Mouse (Mus musculus) olfactory bulb, adult 2 months (tissue): ENCODE data around the gene Miga1. TPM values are rescaled to one million over a fixed set of nuclear protein-coding genes. Genes with fewer than 3 reads are reported as not detected.
A peak's percentile ranks its signal among the peaks of the same experiment; 100 is the strongest.

ENCODE experiments used
- H3K27ac ChIP-seq: fragments of 200-500 bp; 2 replicates; pipeline ENCODE4 v1.5.1; 2012; ENCODE audit warnings: low read depth, low read length; ENCODE audit not compliant: insufficient read depth
- H3K4me1 ChIP-seq: fragments of 200-500 bp; 2 replicates; pipeline ENCODE4 v1.6.1; 2012; ENCODE audit warnings: low read length; ENCODE audit not compliant: control insufficient read depth, insufficient read depth
- H3K4me3 ChIP-seq: fragments of 200-500 bp; 2 replicates; pipeline ENCODE4 v1.5.1; 2012; ENCODE audit warnings: mild to moderate bottlenecking, low read depth, low read length, moderate library complexity; ENCODE audit not compliant: insufficient read depth
- CTCF ChIP-seq: fragments of 200-500 bp; IDR thresholded peaks from 2 replicates; pipeline ENCODE4 v1.5.1; 2012; ENCODE audit warnings: low read depth, mild to moderate bottlenecking, low read length, moderate library complexity; ENCODE audit not compliant: insufficient read depth
- POLR2A ChIP-seq: fragments of 200-500 bp; IDR thresholded peaks from 2 replicates; pipeline ENCODE4 v1.6.1; 2012; ENCODE audit warnings: mild to moderate bottlenecking, low read depth, low read length, moderate library complexity; ENCODE audit not compliant: insufficient read depth
- WGBS: fragments of 180-500 bp; shearing (Covaris S2); methylation state at CpG from one replicate; pipeline ENCODE4 v1.1.7; 2018; 5-methylcytosine and 5-hydroxymethylcytosine counted together
- polyA plus RNA-seq: library from polyadenylated mRNA; stranded (reverse); fragments of >200 nt; gene quantifications from 2 replicates; pipeline ENCODE4 v1.2.4, GENCODE M21; 2012; ENCODE audit warnings: low replicate concordance; ENCODE audit not compliant: missing spikeins, insufficient read depth, insufficient read length

Gene Miga1
- polyA plus RNA-seq, 1 experiment, result not detected

DNA sequence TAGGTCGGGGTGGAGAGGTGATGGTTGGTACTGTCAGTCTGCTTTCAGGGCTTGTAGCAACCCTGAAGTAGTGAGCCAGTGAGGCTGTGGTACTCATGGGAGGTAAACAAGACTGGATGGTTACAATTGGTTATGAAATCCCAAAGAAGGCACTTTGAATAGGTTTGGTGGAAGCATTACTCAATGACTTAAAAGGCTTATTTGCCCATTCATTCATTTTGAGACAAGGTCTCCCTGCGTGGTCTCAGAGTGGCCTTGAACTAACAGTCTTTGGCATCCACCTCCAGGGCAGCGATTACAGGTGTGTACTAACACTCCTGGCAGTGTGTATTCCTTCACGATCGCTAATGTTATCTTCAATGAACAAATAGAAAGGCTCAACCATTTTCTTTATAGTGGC lies 10.8 kb upstream of the Miga1 start:
- Histone ChIP-seq H3K4me1 (peaks cover 12% of the 10 kb centered on the region), H3K27ac (no peak overlapping the region), H3K4me3 (no peak overlapping the region)
- TF ChIP-seq CTCF (no peak), POLR2A (no peak)
- WGBS, result 83% methylated on average over 5 of the region's 5 CpGs

DNA sequence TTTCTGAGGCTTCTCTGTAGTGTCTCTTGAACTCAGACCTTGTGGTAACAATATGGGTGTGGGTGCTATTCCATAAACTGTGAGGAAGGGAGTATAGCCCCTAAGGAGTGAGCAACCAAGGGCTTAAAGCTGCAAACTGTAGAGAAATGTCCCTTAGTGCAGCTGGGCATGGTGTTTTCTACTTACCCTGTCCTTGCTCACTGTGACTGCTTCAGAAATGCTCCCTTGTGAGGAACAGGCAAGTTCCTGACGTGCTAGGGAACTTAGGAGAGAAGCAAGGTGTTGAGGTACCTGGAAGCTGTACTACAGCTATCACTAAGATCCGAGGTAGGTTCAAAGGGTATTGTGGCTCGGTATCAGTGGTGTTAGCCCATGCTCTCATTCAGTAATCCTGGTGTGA lies 10.2 kb upstream of the Miga1 start:
- TF ChIP-seq CTCF, result no peak
- TF ChIP-seq POLR2A, result no peak
- 89% methylated on average over 3 of the region's 3 CpGs for WGBS

DNA sequence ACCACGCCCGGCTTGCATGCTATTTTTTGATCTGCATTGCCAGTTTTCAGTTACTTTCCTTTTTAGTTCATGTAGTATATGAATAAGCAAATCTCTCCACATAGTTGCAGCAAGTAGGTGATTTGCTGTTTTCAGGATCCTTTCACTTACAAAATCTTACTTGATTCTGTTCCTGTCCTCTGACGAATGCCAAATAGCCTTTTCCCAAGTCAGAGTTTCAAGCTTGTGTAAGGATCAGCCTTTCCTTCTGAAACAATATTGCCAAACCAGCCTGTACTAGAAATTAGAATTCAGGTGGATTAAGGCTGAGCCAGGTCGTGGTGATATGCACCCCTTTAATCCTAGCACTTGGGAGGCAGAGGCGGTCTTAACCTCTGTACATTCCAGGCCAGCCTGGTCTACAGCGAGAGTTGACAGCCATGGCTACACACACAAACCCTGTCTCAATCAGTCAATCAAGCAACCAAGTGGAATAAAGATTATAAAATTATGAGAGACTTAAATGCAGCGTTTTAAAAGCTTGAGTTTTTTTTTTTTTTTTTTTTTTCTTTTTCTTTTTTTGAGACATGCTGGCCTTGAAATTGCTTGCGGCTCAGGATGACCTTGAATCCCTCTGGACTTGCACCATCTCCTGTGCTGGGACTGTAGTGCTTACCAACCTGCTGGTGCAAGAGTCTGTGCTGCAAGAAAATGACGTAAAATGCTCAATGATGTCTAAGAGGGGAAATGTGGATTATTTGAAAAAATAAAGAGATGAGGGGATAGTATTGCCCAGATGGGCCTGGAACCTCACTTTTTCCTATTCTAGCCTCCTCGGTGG lies 8.0 kb upstream of the Miga1 start:
- H3K4me3 ChIP-seq, result no peak overlapping the region
- peaks cover 9% of the 10 kb centered on the region for H3K4me1 ChIP-seq
- no peak for TF ChIP-seq CTCF
- TF ChIP-seq POLR2A, result no peak
- H3K27ac ChIP-seq, result no peak overlapping the region
- 85% methylated on average over 10 of the region's 10 CpGs for WGBS

More for the DNA sequence above, 10.2 kb upstream of the Miga1 start:
- Histone ChIP-seq H3K27ac (no peak overlapping the region), H3K4me3 (no peak overlapping the region), H3K4me1 (peaks cover 12% of the 10 kb centered on the region)

DNA sequence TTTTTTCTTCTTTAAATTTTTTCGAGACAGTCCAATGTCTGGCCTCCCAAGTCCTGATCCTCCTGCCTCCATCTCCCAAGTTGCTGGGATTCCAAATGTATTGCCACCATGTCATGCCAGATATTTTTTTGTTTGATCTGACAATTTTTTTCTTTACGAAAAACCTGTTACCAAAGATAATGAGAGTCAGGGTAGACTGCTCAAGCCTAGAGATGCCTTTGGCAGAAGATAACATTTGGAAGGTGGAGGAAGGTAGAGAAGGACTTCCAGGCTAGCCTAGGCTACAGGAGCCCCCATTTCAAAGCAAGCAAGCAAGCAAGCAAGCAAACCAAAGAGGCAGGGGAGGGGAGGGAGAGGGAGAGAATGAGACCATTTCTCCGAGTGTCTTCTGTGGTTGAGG lies 7.0 kb upstream of the Miga1 start:
- H3K27ac ChIP-seq, result no peak overlapping the region
- 21% methylated on average over 3 of the region's 3 CpGs for WGBS

DNA sequence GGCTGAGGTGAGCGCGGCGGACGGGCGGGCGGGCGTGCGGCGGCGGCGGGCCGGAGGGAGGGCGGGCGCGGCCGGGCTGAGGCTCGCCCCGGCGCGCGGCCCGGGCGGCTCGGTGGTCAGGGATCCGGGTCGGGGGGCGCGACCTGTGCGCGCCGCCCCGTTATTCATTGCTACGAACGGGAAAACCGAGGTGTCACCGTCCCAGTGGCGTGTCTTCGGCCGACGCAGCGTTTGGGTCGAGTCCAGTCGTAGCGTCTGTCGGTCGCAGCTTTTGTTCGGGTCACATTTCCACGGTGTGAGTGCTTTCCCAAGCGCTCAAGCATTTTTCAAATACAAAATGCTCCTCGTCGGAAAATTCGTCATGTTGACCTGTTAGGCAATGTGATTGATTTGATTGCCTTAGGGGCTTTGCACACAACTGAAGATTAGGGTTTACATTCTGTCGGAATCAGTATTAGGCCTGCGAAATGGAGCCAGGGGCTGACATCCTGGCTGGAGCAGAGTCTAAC lies 6.5 kb upstream of the Miga1 start:
- 2% methylated on average over 50 of the region's 54 CpGs for WGBS
- Histone ChIP-seq H3K4me3 (peak overlapping the region; percentile 93), H3K27ac (no peak overlapping the region; the same call in 1 of the 2 replicates), H3K4me1 (peaks cover 7% of the 10 kb centered on the region)
- no peak for TF ChIP-seq POLR2A
- TF ChIP-seq CTCF, result no peak

More for the DNA sequence above, 7.0 kb upstream of the Miga1 start:
- peaks cover 7% of the 10 kb centered on the region for H3K4me1 ChIP-seq
- TF ChIP-seq CTCF (no peak), POLR2A (no peak)
- H3K4me3 ChIP-seq, result peak overlapping the region; percentile 31

DNA sequence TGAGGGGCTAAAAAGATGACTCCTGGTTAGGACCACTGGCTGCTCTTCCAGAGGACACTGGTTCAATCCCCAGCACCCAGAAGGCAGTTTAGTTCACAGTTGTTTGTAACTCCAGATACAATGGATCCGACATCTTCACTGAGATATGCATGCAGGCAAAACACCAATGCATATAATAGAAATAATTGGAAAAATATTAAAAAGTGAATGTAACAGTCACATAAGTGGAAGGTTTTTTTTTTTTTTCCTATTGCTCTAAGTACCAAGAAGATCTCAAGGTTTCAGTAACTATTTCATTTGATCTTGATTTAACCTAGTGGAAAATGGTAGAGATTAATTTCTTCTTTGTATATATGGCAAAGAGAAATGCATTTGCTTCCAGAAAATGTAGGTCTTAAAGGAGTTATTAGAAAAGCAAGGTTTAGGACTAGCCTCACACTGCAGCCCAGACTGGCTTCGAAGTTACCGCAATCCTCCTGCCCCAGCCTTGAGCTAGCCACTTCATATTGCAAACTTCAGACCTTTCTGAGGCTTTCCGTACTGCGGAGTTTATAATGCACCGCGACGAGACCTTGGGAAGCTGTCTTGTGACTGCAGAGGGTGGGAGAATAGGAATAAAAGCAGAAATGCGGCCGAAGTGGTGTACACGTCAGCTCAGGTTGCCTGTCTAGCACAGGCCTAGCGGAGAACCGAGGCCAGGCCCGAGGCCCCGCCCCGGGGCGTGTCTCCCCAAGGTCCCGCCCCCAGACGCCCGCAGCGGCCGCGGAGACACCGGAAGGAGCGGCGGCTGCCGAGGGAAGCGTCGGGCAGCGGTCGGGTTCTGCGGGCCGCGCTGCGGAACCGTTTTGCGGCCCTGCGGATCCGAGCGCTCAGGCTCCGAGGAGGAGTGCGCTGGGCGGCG lies 5.8 kb upstream of the Miga1 start, which contains the start of gene Usp33:
Usp33 (plus strand) TSS at position 747 of the 901 bp plus-strand sequence.
- TF ChIP-seq CTCF, result no peak
- peak; percentile 93 for TF ChIP-seq POLR2A
- H3K27ac ChIP-seq, result peak within 1 kb of the TSS; percentile 71
- WGBS, result 7% methylated on average over 43 of the region's 44 CpGs

DNA sequence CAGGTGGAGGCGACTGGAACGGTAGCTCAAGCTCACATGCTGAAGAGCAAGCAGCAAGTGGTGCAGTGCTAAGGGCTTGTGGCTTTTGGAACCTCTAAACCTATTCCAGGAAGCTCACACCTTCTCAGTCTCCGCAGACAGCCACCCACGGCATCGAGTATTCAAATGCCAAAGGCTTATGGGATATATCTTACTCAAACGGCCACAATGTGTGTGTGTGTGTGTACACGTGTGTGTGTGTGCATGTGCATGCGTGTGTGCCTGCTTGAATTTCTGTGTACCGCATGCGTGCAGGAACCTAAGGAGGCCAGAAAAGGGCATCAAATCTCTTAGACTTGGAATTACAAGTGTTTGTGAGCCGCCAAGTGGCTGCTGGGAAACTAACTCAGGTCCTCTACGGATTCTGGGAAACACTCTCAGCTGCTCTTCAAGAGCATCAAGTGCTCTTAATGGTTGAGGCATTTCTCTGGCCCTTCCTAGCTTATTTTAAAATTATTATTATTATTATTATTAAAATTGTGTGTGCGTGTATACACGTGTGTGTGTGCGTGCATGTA lies 2.8 kb upstream of the Miga1 start:
- TF ChIP-seq POLR2A (no peak), CTCF (no peak)
- no peak overlapping the region for H3K4me3 ChIP-seq
- 90% methylated on average over 15 of the region's 15 CpGs for WGBS
- H3K4me1 ChIP-seq, result peaks cover 9% of the 10 kb centered on the region
- H3K27ac ChIP-seq, result no peak overlapping the region

More for the DNA sequence above, 5.8 kb upstream of the Miga1 start, which contains the start of gene Usp33:
- Histone ChIP-seq H3K4me3 (peak within 1 kb of the TSS; percentile 93), H3K4me1 (peaks cover 7% of the 10 kb centered on the region)

DNA sequence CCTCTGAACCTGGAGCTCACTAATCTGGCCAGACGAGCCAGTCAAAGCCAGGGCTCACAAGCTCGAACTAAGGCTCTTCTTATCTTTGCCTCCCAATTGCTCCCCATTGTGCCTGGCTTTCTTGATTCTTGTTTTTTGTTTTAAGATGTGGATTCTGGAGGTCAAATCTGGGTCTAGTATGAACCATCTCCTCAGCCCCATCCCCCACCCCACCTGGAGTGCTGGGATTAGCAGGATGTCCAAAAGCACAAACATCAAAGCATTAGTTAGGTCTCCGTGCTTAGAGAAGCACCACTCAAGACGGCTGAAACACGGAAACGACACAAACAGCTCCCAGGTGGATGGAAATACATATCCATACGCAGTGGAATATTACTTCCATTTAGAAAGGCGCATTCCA lies 4.1 kb downstream of the Miga1 start:
- 90% methylated on average over 8 of the region's 8 CpGs for WGBS
- Histone ChIP-seq H3K4me3 (no peak overlapping the region), H3K4me1 (peaks cover 12% of the 10 kb centered on the region), H3K27ac (no peak overlapping the region)
- TF ChIP-seq CTCF (no peak), POLR2A (no peak)
